Mouse (Mus musculus): ENCODE results near the gene Pou2f2.

The Pou2f2 gene

GRCm38 (mm10) chr7:25131247-25131646 lies 48.3 kb downstream of the Pou2f2 start:
- POLR2A ChIA-PET: no interaction called here

GRCm38 (mm10) chr7:25130565-25130964 lies 49.0 kb downstream of the Pou2f2 start:
- ChIA-PET POLR2A (interaction anchor here in 1 of 4 experiments (0.6 kb wide), 1 partner anchor 42 kb away, joined by 3 read pairs; no protein-coding TSS in a partner anchor), CTCF (no interaction called here)

More at GRCm38 (mm10) chr7:25131247-25131646, 48.3 kb downstream of the Pou2f2 start:
- CTCF ChIA-PET: interaction anchor here in 1 of 4 experiments (2.6 kb wide), 1 partner anchor 56 kb away, joined by 12 read pairs; no protein-coding TSS in a partner anchor

DNA sequence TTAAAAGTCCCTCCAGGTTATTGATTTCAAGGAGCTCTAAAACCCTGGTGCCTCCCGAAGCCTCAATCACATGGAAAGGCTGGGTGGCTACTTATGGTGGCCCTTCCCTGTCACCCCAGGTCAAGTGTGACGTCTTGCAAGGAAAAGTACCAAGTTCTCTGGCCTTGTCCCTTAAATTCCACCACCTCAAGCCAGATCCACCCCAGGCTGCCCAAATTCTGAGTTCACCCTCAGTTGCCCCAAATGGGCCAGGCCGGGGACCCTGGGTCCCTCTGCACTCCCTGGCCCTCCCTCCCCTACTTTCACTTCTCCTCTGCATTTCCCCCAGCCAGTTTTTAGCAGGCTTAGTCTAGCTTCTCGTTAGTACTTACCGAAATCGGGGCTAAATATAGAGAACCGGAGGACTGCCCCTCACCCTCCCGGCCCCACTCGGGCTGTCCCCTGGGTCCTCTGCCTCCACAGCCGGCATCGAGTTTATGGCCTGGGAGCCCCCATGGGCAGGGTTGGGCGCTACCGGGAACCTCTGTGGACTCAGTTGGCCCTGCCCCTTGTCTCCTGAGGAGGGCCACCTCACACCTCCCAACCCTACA lies 50.0 kb downstream of the Pou2f2 start:
- ChIA-PET POLR2A (interaction anchor here in 2 of 4 experiments (0.6 to 1.5 kb wide), 5 partner anchors 14 to 236 kb away, joined by 3 to 6 read pairs (median 3); no protein-coding TSS in a partner anchor), CTCF (interaction anchor here in 3 of 4 experiments (0.7 to 2.1 kb wide), 5 partner anchors 20 to 510 kb away, joined by 3 to 7 read pairs (median 3); partner anchors contain the start of gene Pou2f2 (in 1 of the 3))

GRCm38 (mm10) chr7:25127971-25128370 lies 51.6 kb downstream of the Pou2f2 start:
- CTCF ChIA-PET: interaction anchor here in 3 of 4 experiments (0.6 to 2.1 kb wide), 6 partner anchors 19 to 281 kb away, joined by 3 to 5 read pairs (median 3); partner anchors contain the start of gene Zfp526 (in 1 of the 3)
- POLR2A ChIA-PET: interaction anchor here in 1 of 4 experiments (1.5 kb wide), 1 partner anchor 13 kb away, joined by 6 read pairs; no protein-coding TSS in a partner anchor

GRCm38 (mm10) chr7:25125716-25126281 lies 53.7 kb downstream of the Pou2f2 start:
- CTCF ChIA-PET: interaction anchor here in 1 of 4 experiments (1.6 kb wide), 1 partner anchor 20 kb away, joined by 4 read pairs; no protein-coding TSS in a partner anchor
- POLR2A ChIA-PET: interaction anchor here in 1 of 4 experiments (0.7 kb wide), 1 partner anchor 50 kb away, joined by 3 read pairs; no protein-coding TSS in a partner anchor

DNA sequence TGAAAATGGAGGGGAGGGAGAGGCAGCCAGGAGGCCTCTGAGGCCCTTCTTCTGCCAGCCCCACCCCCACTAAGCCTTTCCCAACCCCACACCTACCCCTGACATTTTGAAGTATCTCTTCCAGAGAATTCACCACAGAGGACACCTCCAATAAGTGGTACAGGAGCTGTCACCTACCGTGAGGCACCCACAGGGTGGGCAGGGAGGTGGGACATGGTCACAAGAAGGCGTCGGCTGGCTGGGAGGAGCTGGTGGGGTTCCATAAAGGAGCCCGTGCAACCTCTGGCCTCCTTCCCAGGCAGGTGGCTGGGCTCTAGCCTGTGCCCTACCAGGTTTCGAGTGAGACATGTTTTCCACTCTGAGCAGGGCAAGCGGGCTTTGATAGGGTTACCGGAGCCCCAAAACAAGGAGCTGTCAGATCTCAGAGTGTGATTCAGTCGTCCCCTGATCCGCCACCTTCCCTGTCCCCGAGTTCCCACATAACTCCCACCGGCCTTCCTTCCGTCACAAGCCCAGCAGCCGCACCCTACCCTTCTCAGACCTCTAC lies 58.2 kb downstream of the Pou2f2 start:
- CTCF ChIA-PET: interaction anchor here in 2 of 4 experiments (0.5 to 1.8 kb wide), 11 partner anchors 12 to 177 kb away, joined by 3 to 10 read pairs (median 4); partner anchors contain the start of gene Pafah1b3 (in 1 of the 2)
- POLR2A ChIA-PET: interaction anchor here in 3 of 4 experiments (0.8 to 1.3 kb wide), 6 partner anchors 11 to 170 kb away, joined by 3 to 5 read pairs (median 4); no protein-coding TSS in a partner anchor

GRCm38 (mm10) chr7:25120061-25120834 lies 59.3 kb downstream of the Pou2f2 start:
- ChIA-PET CTCF (interaction anchor here in 1 of 4 experiments (0.7 to 1.0 kb wide), 2 partner anchors 67 to 702 kb away, joined by 3 read pairs; no protein-coding TSS in a partner anchor), POLR2A (interaction anchor here in 1 of 4 experiments (1.3 kb wide), 1 partner anchor 11 kb away, joined by 3 read pairs; no protein-coding TSS in a partner anchor)

GRCm38 (mm10) chr7:25112956-25113603 lies 66.4 kb downstream of the Pou2f2 start:
- ChIA-PET POLR2A (interaction anchor here in 2 of 4 experiments (1.2 kb wide), 3 partner anchors 20 to 66 kb away, joined by 3 read pairs; partner anchors contain the start of gene Pou2f2 (in 1 of the 2)), CTCF (interaction anchor here in 3 of 4 experiments (0.7 to 1.6 kb wide), 5 partner anchors 9 to 77 kb away, joined by 3 to 5 read pairs (median 3); no protein-coding TSS in a partner anchor)

GRCm38 (mm10) chr7:25112178-25112955 lies 67.2 kb downstream of the Pou2f2 start:
- ChIA-PET CTCF (interaction anchor here in 3 of 4 experiments (0.7 to 1.6 kb wide), 4 partner anchors 10 to 76 kb away, joined by 3 to 5 read pairs (median 4); no protein-coding TSS in a partner anchor), POLR2A (no interaction called here)

DNA sequence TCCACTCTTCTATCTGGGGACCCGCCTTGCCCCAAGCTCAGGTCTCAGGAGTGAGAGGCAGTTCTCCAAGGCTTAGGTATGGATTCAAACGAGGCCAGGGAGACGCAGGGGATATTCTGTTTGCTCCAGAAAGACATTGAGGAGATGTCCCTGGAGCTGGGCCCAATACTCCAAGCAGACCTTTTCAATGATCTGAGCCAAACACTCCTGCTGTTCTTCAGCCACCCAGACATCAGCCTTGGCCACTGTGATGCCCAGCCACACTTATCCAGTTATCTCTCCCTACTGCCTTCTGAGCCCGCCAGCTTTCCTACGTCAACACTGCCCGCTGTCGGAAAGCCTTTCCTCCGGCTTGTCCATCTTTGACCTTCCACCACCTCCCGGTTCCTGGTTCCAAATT lies 69.2 kb downstream of the Pou2f2 start:
- ChIA-PET CTCF (interaction anchor here in 3 of 4 experiments (0.6 to 2.8 kb wide), 12 partner anchors 13 to 489 kb away, joined by 3 to 14 read pairs (median 5); partner anchors contain the start of gene Megf8 (in 1 of the 3)), POLR2A (interaction anchor here (0.7 to 2.3 kb wide), 12 partner anchors 9 to 292 kb away, joined by 3 to 6 read pairs (median 4); partner anchors contain the start of genes Dedd2 (in 1 of the 4) and Zfp526 (in 1 of the 4))

GRCm38 (mm10) chr7:25109355-25109754 lies 70.2 kb downstream of the Pou2f2 start:
- POLR2A ChIA-PET: interaction anchor here in 3 of 4 experiments (1.0 to 2.3 kb wide), 8 partner anchors 10 to 128 kb away, joined by 3 to 6 read pairs (median 3); partner anchors contain the start of genes Dedd2 (in 1 of the 3), Gsk3a (in 1 of the 3) and Zfp526 (in 1 of the 3)
- CTCF ChIA-PET: interaction anchor here in 3 of 4 experiments (0.6 to 2.8 kb wide), 13 partner anchors 12 to 300 kb away, joined by 3 to 14 read pairs (median 5); partner anchors contain the start of gene Megf8 (in 1 of the 3)

DNA sequence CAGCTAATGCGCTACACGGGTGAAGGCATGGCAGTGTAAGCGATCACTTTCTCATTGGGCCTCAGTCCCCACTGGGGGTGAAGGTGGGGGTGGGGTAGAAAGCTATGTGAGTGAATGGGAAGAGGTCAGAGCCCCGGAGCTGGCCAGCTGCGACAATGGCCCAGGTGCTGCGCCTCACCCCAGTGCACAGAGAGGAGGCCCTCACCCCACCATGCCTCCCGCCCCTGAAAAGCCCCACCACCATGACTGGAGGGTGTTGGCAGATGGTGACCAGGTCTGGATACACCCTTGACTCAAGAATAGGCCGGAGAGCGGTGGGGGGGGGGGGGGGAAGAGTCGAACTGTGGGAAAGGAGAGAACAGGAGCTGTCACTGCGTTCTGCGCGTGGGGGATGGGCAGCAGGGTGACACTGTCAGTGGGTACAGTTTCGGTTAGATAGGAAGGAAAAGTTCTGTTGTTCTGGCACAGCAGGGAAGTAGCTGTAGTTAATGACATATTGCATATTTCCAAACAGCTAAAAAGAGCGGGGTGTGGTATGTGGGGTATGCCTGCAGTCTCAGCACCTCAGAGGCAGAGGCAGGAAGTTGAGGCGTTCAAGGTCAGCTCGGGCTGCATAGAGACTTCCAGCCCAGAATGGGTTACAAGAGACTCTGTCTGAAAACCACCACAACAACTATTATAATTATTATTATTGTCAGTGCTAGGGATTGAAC lies 72.6 kb downstream of the Pou2f2 start:
- ChIA-PET CTCF (interaction anchor here (0.6 to 2.9 kb wide), 44 partner anchors 8 to 658 kb away, joined by 3 to 39 read pairs (median 5); partner anchors contain the start of gene Megf8 (in 2 of the 4)), POLR2A (interaction anchor here in 2 of 4 experiments (0.7 to 1.3 kb wide), 10 partner anchors 9 to 113 kb away, joined by 3 to 5 read pairs (median 3); partner anchors contain the start of gene Dedd2 (in 1 of the 2))

GRCm38 (mm10) chr7:25105411-25106160 lies 73.9 kb downstream of the Pou2f2 start:
- ChIA-PET POLR2A (interaction anchor here in 1 of 4 experiments (0.9 to 1.1 kb wide), 2 partner anchors 18 to 173 kb away, joined by 3 read pairs; no protein-coding TSS in a partner anchor), CTCF (interaction anchor here (0.5 to 2.9 kb wide), 73 partner anchors 8 to 1378 kb away, joined by 3 to 39 read pairs (median 4); partner anchors contain the start of genes Megf8 (in 2 of the 4), Pafah1b3 (in 2 of the 4), Cic (in 1 of the 4) and Dedd2 (in 1 of the 4))

DNA sequence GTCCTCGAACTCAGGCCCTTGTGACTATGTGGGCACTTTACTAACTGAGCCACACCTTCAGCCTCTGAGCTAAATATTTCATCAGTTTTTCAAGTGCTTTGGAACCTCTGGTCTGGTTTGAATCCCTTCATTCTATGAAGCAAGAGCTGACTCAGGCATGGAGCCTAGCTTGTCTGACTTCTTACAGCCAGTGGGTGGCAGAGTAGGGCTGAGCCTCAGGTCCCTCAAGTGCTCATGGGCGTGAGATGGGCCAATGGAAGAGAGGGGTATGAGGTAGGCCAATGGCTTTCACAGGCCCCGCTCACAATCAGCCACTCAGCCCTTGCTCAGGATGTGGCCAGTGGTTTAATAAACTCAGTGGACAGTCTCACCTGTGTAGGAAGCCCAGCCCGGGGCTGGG lies 79.9 kb downstream of the Pou2f2 start:
- CTCF ChIA-PET: interaction anchor here (0.5 to 2.0 kb wide), 38 partner anchors 10 to 500 kb away, joined by 3 to 13 read pairs (median 4); partner anchors contain the start of genes Pou2f2 (in 2 of the 4) and Pafah1b3 (in 1 of the 4)
- POLR2A ChIA-PET: interaction anchor here in 3 of 4 experiments (0.7 to 1.6 kb wide), 8 partner anchors 10 to 178 kb away, joined by 3 to 6 read pairs (median 4); partner anchors contain the start of gene Rabac1 (in 1 of the 3)
